Mouse (Mus musculus) ES-Bruce4 (cell line): ENCODE measurements around the gene Dbp. TPM values are rescaled to one million over a fixed set of nuclear protein-coding genes. Genes with fewer than 3 reads are reported as not detected.

Source experiments
- H3K27ac ChIP-seq: 2 replicates; pipeline ENCODE4 v1.5.1; 2012; ENCODE audit warnings: low read length, inconsistent platforms; ENCODE audit not compliant: insufficient read depth
- H3K27me3 ChIP-seq: 2 replicates; pipeline ENCODE4 v1.6.1; 2012; ENCODE audit warnings: mild to moderate bottlenecking, low read length, inconsistent platforms; ENCODE audit not compliant: control insufficient read depth, poor library complexity, insufficient read depth, severe bottlenecking
- H3K36me3 ChIP-seq: 2 replicates; pipeline ENCODE4 v1.6.1; 2012; ENCODE audit warnings: inconsistent platforms, mild to moderate bottlenecking, low read length, moderate library complexity; ENCODE audit not compliant: control insufficient read depth, poor library complexity, insufficient read depth, severe bottlenecking
- H3K4me1 ChIP-seq: one replicate; pipeline ENCODE4 v1.8.1; 2011; ENCODE audit warnings: low read length; ENCODE audit not compliant: control insufficient read depth, insufficient read depth
- H3K4me3 ChIP-seq: 2 replicates; pipeline ENCODE4 v1.5.1; 2011; ENCODE audit warnings: low read depth, mild to moderate bottlenecking, low read length
- H3K9ac ChIP-seq: 2 replicates; pipeline ENCODE4 v1.6.1; 2012; ENCODE audit warnings: low read depth, mild to moderate bottlenecking, inconsistent platforms; ENCODE audit not compliant: poor library complexity, severe bottlenecking
- H3K9me3 ChIP-seq: replicated peaks from 2 replicates; pipeline ENCODE4 v1.6.1; 2012; ENCODE audit warnings: mild to moderate bottlenecking, low read length, inconsistent platforms; ENCODE audit not compliant: control insufficient read depth, poor library complexity, insufficient read depth, severe bottlenecking
- CTCF ChIP-seq: IDR thresholded peaks from one replicate; pipeline ENCODE4 v1.8.1; 2011; ENCODE audit warnings: low read depth, low read length
- EP300 ChIP-seq: IDR thresholded peaks from 2 replicates; pipeline ENCODE4 v1.6.1; 2011; ENCODE audit warnings: low read depth, low read length; ENCODE audit not compliant: insufficient read depth
- POLR2A ChIP-seq: IDR thresholded peaks from one replicate; pipeline ENCODE4 v1.8.1; 2011; ENCODE audit warnings: low read length; ENCODE audit not compliant: insufficient read depth
- polyA plus RNA-seq: library from polyadenylated mRNA; stranded (reverse); fragments of >200 nt; gene quantifications from 2 replicates; pipeline ENCODE4 v1.2.4, GENCODE M21; 2011; ENCODE audit warnings: low read depth; ENCODE audit not compliant: missing spikeins, insufficient read depth, insufficient read length

Dbp gene
- polyA plus RNA-seq, 1 experiment = 6.9 TPM

GRCm38 (mm10) chr7:45713881-45714520 is 9.1 kb downstream of the Dbp start:
- Histone ChIP-seq H3K27me3 (no peaks in the 10 kb centered on the region), H3K9ac (peak overlapping the region; percentile 43; the same call in 1 of the 2 replicates), H3K27ac (no peak overlapping the region), H3K4me1 (peaks cover 3% of the 10 kb centered on the region), H3K36me3 (peaks cover 11% of the 10 kb centered on the region), H3K4me3 (peak overlapping the region; percentile 81; the same call in 1 of the 2 replicates), H3K9me3 (no peaks in the 10 kb centered on the region)
- TF ChIP-seq CTCF (no peak), POLR2A (no peak), EP300 (no peak)

GRCm38 (mm10) chr7:45714630-45715089 is 9.8 kb downstream of the Dbp start:
- H3K4me3 ChIP-seq = peak overlapping the region; percentile 81
- peaks cover 17% of the 10 kb centered on the region for H3K36me3 ChIP-seq
- TF ChIP-seq CTCF (no peak), POLR2A (no peak), EP300 (no peak)
- peaks cover 1% of the 10 kb centered on the region for H3K4me1 ChIP-seq
- H3K27me3 ChIP-seq = no peaks in the 10 kb centered on the region
- no peaks in the 10 kb centered on the region for H3K9me3 ChIP-seq
- H3K27ac ChIP-seq = peak overlapping the region; percentile 8; the same call in 1 of the 2 replicates
- peak overlapping the region; percentile 43 for H3K9ac ChIP-seq

- H3K4me1 ChIP-seq = no peaks in the 10 kb centered on the region
- H3K27me3 ChIP-seq = no peaks in the 10 kb centered on the region
- peak within 1 kb of the TSS; percentile 43 for H3K9ac ChIP-seq
- H3K4me3 ChIP-seq = peak within 1 kb of the TSS; percentile 81
- peaks cover 22% of the 10 kb centered on the region for H3K36me3 ChIP-seq
- peak within 1 kb of the TSS; percentile 8 for H3K27ac ChIP-seq
- H3K9me3 ChIP-seq = no peaks in the 10 kb centered on the region
- TF ChIP-seq CTCF (no peak), EP300 (no peak), POLR2A (no peak)
Observed at GRCm38 (mm10) chr7:45715090-45715708, 10.3 kb downstream of the Dbp start, which contains the start of gene Rpl18. Gene Rpl18 (plus strand): TSS chr7:45715457.

GRCm38 (mm10) chr7:45715741-45716459 is 11.0 kb downstream of the Dbp start:
- Histone ChIP-seq H3K27ac (peak overlapping the region; percentile 7; the same call in 1 of the 2 replicates), H3K9me3 (no peaks in the 10 kb centered on the region), H3K9ac (no peak overlapping the region; the same call in 1 of the 2 replicates), H3K27me3 (no peaks in the 10 kb centered on the region), H3K4me1 (no peaks in the 10 kb centered on the region), H3K36me3 (peaks cover 25% of the 10 kb centered on the region), H3K4me3 (peak overlapping the region; percentile 27)
- TF ChIP-seq CTCF (no peak), EP300 (no peak), POLR2A (no peak)

GRCm38 (mm10) chr7:45716460-45716857 is 11.6 kb downstream of the Dbp start:
- no peaks in the 10 kb centered on the region for H3K4me1 ChIP-seq
- no peaks in the 10 kb centered on the region for H3K9me3 ChIP-seq
- TF ChIP-seq EP300 = no peak
- H3K9ac ChIP-seq = 0 out of 2 replicates have a peak overlapping the region, but pooled peaks have one; percentile 57
- H3K27ac ChIP-seq = no peak overlapping the region
- H3K4me3 ChIP-seq = no peak overlapping the region
- H3K36me3 ChIP-seq = peaks cover 29% of the 10 kb centered on the region
- no peaks in the 10 kb centered on the region for H3K27me3 ChIP-seq
